Mouse (Mus musculus): Measurements from ENCODE around the gene Dedd.
"Not testable (repeated sequence)": the region's sequence is repeated elsewhere in the genome, so short reads cannot be mapped to it uniquely, and the experiment has no call there.

Dedd gene

GRCm38 (mm10) chr1:171306157-171306556 is 22.8 kb upstream of the Dedd start:
- not testable (repeated sequence) for ATAC-seq (ENCODE audit: insufficient number of reproducible peaks, low FRiP score, low TSS enrichment)

- ATAC-seq (ENCODE audit: insufficient number of reproducible peaks, low FRiP score, low TSS enrichment), result no peak
These were observed 19.6 kb upstream of the Dedd start for GRCm38 (mm10) chr1:171309321-171309720.

- ATAC-seq (ENCODE audit: insufficient number of reproducible peaks, low FRiP score, low TSS enrichment), result peak; percentile 74
These were observed 9.2 kb upstream of the Dedd start for GRCm38 (mm10) chr1:171319748-171320147.

GRCm38 (mm10) chr1:171320151-171320550 is 8.8 kb upstream of the Dedd start:
- peak; percentile 92 for ATAC-seq (ENCODE audit: insufficient number of reproducible peaks, low FRiP score, low TSS enrichment)

GRCm38 (mm10) chr1:171321415-171321814 is 7.5 kb upstream of the Dedd start:
- no peak for ATAC-seq (ENCODE audit: insufficient number of reproducible peaks, low FRiP score, low TSS enrichment)

- no peak for ATAC-seq (ENCODE audit: insufficient number of reproducible peaks, low FRiP score, low TSS enrichment)
These were observed 6.9 kb upstream of the Dedd start for GRCm38 (mm10) chr1:171322012-171322411.

- no peak for ATAC-seq (ENCODE audit: insufficient number of reproducible peaks, low FRiP score, low TSS enrichment)
These were observed 3.4 kb upstream of the Dedd start for GRCm38 (mm10) chr1:171325571-171325970.

- not testable (repeated sequence) for ATAC-seq (ENCODE audit: insufficient number of reproducible peaks, low FRiP score, low TSS enrichment)
These were observed 2.4 kb upstream of the Dedd start for GRCm38 (mm10) chr1:171326588-171326987.

- no peak for ATAC-seq (ENCODE audit: insufficient number of reproducible peaks, low FRiP score, low TSS enrichment)
These were observed 701 bp upstream of the Dedd start for GRCm38 (mm10) chr1:171328244-171328643.

- ATAC-seq (ENCODE audit: insufficient number of reproducible peaks, low FRiP score, low TSS enrichment), result peak; percentile 16
These were observed 679 bp downstream of the Dedd start for GRCm38 (mm10) chr1:171329433-171330215.

- no peak for ATAC-seq (ENCODE audit: insufficient number of reproducible peaks, low FRiP score, low TSS enrichment)
These were observed 1.2 kb downstream of the Dedd start for GRCm38 (mm10) chr1:171330216-171330560.

GRCm38 (mm10) chr1:171342262-171343207 is 13.6 kb downstream of the Dedd start:
- ATAC-seq (ENCODE audit: insufficient number of reproducible peaks, low FRiP score, low TSS enrichment), result no peak

- ATAC-seq (ENCODE audit: insufficient number of reproducible peaks, low FRiP score, low TSS enrichment), result no peak
These were observed 15.2 kb downstream of the Dedd start for GRCm38 (mm10) chr1:171343922-171344677.

- ATAC-seq (ENCODE audit: insufficient number of reproducible peaks, low FRiP score, low TSS enrichment), result no peak
These were observed 15.8 kb downstream of the Dedd start for GRCm38 (mm10) chr1:171344715-171345114.

- peak; percentile 88 for ATAC-seq (ENCODE audit: insufficient number of reproducible peaks, low FRiP score, low TSS enrichment)
These were observed 16.5 kb downstream of the Dedd start, which contains the start of the genes Nit1 and Pfdn2 for GRCm38 (mm10) chr1:171345225-171346094. Gene Nit1 (minus strand): TSS chr1:171345646. Gene Pfdn2 (plus strand): TSS chr1:171345670.

GRCm38 (mm10) chr1:171346095-171346450 is 17.1 kb downstream of the Dedd start:
- ATAC-seq (ENCODE audit: insufficient number of reproducible peaks, low FRiP score, low TSS enrichment), result no peak

- ATAC-seq (ENCODE audit: insufficient number of reproducible peaks, low FRiP score, low TSS enrichment), result no peak
These were observed 19.7 kb downstream of the Dedd start for GRCm38 (mm10) chr1:171348665-171349064.

- ATAC-seq (ENCODE audit: insufficient number of reproducible peaks, low FRiP score, low TSS enrichment), result no peak
These were observed 20.3 kb downstream of the Dedd start for GRCm38 (mm10) chr1:171349210-171349609.

- ATAC-seq (ENCODE audit: insufficient number of reproducible peaks, low FRiP score, low TSS enrichment), result no peak
These were observed 26.9 kb downstream of the Dedd start for GRCm38 (mm10) chr1:171355812-171356340.
